Mouse (Mus musculus) neutrophil, adult 5-6 weeks (primary cell): ENCODE results near the gene Cbl. TPM values are rescaled to one million over a fixed set of nuclear protein-coding genes. Genes with fewer than 3 reads are reported as not detected.
A peak's percentile ranks its signal among the peaks of the same experiment; 100 is the strongest.

Experiments
- ATAC-seq: fragments of 151-379, 151-347 bp; 2 replicates; pipeline ENCODE4 v1.8.0; 2017; ENCODE audit warnings: mild to moderate bottlenecking, moderate TSS enrichment; ENCODE audit not compliant: insufficient number of reproducible peaks, poor library complexity, low FRiP score, severe bottlenecking; ENCODE audit errors: extremely low read depth
- total RNA-seq: library from RNA; stranded (forward); fragments of 200-1000 nt; gene quantifications from 2 replicates; pipeline ENCODE4 v1.2.3, GENCODE M21; 2017

The Cbl gene
- total RNA-seq, 1 experiment from 2014 or later, result 89.2 TPM

DNA sequence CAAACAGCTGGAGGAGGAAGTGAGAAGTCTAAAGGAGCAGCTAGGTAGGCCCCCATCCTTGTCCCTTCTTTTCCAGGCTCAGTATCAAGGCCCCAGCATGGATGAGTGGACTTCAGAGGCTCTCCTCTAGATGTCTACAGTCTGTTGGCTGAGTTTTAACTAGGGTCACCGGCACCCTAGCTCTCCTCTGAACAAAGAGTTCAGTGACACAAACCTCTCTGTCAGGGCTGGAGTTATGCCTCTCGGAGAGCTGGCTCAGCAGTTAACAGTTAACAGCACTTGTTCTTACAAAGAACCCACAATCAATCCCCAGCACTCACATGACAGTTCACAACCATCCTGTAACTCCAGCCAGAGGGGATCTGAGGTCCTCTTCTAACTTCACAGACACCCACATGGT is 9.8 kb upstream of the Cbl start:
- no peak for ATAC-seq

GRCm38 (mm10) chr9:44241418-44241817 is 7.6 kb upstream of the Cbl start:
- no peak for ATAC-seq

- ATAC-seq, result no peak
Measured at GRCm38 (mm10) chr9:44240911-44241310, 7.1 kb upstream of the Cbl start.

GRCm38 (mm10) chr9:44240399-44240798 is 6.5 kb upstream of the Cbl start, which contains the start of gene Ccdc153:
Gene Ccdc153 (plus strand): TSS chr9:44240676.
- ATAC-seq, result no peak

DNA sequence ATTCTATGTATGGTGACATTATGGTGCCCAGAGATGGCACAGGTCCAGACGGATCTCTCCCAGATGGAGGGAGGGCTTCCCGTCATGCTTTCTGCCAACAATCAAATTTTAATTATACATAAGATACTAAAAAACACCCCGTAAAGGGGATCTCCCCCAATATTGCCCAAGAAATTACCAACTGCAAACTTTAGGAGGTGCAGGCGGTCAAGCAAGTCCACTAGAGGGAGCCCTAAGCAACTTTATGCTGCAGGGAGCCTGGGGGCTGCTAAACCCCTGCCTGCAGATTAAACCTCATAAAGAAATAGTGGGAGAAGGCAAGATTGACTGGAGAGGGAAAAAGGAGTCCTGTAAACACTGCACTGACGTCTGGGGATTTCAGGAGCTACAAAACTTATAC is 5.6 kb upstream of the Cbl start:
- peak; percentile 43; the same call in 1 of the 2 replicates for ATAC-seq

- no peak for ATAC-seq
Measured at GRCm38 (mm10) chr9:44238501-44239190, 4.8 kb upstream of the Cbl start.

GRCm38 (mm10) chr9:44237128-44237527 is 3.3 kb upstream of the Cbl start:
- no peak for ATAC-seq

DNA sequence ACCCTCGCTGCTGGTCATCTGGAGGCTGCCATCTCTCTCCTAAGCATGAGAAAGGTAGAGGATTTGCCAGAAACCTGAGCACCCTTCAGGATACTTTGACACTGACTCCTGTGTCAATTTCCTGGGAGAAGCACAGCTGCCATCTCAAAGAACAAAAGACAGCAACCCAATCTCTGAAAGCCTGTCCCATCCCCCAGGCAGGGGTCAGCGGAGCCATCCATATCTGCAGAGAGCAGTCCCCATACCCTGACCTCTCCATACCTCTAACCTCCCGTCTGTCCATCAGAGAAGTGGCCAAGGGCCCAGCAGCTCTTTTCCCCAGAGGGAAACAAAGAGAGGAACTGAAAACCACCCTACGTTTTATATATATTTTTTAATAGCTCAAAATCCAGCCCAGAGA is 2.8 kb upstream of the Cbl start:
- ATAC-seq, result no peak

DNA sequence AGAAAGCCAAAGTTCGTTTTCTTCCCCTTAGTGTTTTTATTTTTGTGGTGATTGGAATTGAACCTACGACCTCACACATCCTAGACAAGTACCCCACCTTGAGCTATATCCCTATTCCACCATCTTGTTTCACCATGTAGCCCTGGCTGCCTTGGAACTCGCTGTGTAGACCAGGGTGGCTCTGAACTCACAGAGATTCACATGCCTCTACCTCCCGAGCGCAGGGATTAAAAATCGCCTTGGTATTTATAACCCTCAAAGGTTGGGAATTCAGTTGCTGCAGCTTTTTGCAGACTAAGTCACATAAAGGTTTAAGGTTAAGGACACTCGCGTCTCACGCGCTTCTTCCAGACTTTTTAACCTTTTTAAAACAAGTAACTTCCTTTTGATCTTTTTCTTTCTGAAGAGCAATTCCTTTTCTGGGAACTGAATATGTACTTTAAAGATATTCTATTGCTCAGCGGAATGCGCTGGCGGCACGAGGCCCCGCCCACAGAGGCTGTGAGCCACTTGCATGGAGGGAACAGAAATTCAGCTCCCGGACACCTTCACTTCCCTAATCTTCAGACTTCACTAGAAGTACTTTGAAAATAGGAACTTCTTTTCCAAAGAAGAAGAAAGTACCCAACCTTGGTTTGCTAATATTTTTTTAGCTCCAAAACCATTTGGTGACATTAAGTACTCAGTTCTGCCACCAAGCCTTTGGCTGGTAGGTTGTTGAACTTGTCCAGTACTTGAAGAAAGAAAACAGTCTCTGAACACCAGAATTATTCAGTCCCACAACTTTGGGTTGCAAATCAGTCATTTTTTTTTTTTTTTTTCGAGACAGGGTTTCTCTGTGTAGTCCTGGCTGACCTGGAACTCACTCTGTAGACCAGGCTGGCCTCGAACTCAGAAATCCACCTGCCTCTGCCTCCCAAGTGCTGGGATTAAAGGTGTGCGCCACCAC is 904 bp upstream of the Cbl start:
- 0 out of 2 replicates have a peak, but pooled peaks have one; percentile 14 for ATAC-seq

- no peak for ATAC-seq
Measured at GRCm38 (mm10) chr9:44233021-44233801, 638 bp downstream of the Cbl start.

DNA sequence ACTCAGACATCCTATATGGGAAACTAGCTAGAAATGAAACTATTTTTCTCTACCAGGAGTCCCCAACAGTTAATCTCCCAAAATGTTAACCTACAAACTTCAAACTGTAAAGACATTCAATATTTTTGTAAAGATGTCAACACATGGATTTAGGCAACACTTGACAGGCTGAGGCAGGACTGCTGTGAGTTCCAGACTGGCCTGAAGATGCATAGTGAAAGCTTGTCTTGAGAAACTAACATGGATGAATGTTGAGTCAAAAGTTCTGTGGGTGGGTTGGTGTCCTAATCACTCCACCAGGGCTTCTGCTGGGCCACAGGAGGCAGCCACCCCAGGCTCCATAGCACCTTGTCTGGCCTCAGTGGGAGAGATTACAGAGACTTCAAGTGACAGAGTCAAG is 2.2 kb downstream of the Cbl start:
- ATAC-seq, result no peak

GRCm38 (mm10) chr9:44225993-44226392 is 7.9 kb downstream of the Cbl start:
- no peak for ATAC-seq

DNA sequence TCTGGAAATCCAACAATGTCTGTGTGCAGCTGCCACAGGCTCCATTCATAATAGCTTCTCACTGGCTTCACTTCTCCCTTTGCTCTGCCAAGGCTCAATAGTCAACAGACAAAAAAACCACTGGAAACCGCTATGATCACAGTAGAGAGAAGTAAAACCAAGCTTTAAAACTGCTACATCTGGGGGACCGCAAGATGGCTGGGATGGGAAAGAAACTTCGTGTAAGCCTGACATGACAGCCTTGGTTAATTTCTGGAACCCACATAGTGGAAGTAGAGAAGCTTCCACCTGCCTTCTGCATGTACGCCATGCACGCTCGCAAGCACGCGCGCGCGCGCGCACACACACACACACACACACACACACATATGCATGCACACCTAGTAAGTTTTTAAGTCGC is 20.3 kb downstream of the Cbl start:
- ATAC-seq, result peak; percentile 63; the same call in 1 of the 2 replicates

DNA sequence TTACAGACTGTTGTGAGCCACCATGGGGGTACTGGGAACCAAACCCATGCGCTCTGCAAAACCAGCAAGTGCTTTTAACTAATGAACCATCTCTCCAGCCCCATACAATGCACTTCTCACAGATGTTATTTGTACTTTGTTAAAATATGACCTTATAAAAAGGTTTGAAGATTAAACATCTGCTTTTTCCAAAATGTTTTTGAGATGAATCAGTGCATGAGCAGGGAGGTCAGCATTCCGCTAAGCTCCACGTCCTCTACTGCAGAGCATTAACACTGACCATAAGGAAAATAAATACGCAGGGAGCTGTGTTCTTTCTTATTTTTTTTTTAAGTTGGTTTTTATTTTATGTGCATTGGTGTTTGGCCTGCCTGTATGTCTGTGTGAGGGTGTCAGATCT is 21.4 kb downstream of the Cbl start:
- ATAC-seq, result no peak

DNA sequence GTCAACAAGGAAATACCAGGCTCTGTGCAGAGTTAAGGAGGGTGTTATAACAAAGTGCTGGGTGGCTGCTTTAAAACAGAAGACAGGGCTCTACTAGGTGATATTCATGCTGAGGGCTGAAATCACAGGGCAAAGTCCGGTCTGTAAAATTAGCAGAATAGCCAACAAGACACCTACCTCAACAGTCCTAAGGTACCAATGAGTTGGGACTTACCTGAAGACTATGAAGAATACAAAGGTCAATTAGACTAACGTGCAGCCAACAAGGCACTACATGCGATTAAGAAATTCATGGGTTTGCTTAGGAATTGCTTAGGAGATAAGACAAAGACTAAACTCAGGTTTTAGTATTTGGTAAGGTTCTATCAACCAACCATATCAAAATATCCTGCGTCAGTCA is 24.4 kb downstream of the Cbl start:
- no peak for ATAC-seq

DNA sequence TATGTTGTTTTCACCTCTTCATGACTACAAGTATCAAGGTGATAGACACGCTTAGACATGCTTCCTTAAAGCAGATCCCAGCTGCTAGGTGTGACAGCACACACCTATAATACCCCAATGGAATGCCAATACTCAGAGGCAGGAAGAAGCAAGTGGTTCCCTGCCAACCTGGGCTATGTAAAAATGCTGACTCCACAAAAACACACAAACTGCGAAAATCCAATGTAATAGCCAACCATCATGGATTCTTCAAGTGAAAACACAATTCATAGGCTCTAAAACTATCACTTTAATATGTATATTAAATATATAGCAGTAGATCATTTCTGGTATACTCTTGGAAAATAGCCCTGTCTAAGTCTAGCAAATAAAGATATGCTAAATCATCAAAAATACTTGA is 26.0 kb downstream of the Cbl start:
- ATAC-seq, result no peak

GRCm38 (mm10) chr9:44200458-44200857 is 33.4 kb downstream of the Cbl start:
- no peak for ATAC-seq

GRCm38 (mm10) chr9:44199580-44199979 is 34.3 kb downstream of the Cbl start:
- no peak for ATAC-seq

DNA sequence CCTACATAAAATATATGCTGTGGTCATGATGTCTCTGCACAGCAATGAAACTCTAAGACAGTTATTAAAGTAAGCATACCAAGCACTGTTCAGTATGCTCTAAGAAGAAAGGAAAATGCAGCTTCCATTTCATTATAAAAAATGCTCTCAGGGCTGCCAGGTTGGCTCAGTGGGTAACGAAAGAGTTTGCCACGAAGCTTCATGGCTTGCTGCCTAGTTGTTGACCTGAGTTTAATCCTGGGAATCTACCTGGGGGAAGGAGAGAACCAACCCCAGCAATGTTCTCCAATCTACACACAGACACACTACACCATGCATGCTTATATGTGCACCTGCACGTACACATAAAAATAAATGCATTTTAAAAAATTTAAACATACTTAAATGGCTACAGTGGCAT is 34.7 kb downstream of the Cbl start:
- ATAC-seq, result no peak
